Mouse (Mus musculus) liver, embryonic 14.5 days (tissue): ENCODE data around the gene Akt3.

Source experiments
- CTCF ChIP-seq: IDR thresholded peaks from 2 replicates; pipeline ENCODE4 v1.5.1; 2016; ENCODE audit warnings: antibody characterized with exemption, low read depth, control low read depth
- EP300 ChIP-seq: IDR thresholded peaks from 2 replicates; pipeline ENCODE4 v1.6.1; 2016; ENCODE audit warnings: antibody characterized with exemption, low read depth

DNA sequence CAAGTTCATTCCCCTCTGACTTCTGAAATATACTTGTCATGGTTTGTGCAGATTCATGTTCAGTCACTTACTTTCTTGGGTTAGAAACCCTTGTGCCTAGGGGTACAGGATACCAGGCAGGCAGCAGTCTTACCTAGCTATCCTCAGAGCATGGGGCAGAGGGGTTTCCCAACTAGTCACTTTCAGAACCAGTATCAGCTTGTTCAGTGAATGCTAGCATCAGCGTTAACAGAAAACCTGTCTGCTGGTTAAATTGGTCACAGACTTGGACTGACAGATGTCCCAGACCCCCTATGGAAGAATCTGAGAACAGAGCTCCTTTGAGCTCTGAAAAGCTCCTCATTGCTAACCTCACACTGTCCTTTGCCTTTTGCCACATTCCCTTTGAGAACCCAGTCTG is 239.3 kb downstream of the Akt3 start:
- TF ChIP-seq EP300 = no peak
- no peak for TF ChIP-seq CTCF
